Mouse (Mus musculus) frontal cortex, postnatal 25 days (tissue): ENCODE data around the gene Psmg3.

ENCODE experiments used
- DNase-seq, 2 experiments: peaks; one replicate each; pipeline ENCODE4 v3.0.0; 2022; ENCODE audit warnings: low spot score in 2 of 2

Gene Psmg3

GRCm38 (mm10) chr5:139794137-139794536 lies 32.5 kb downstream of the Psmg3 start:
- DNase-seq, result no peak

GRCm38 (mm10) chr5:139793338-139794089 lies 33.2 kb downstream of the Psmg3 start:
- no peak for DNase-seq

DNA sequence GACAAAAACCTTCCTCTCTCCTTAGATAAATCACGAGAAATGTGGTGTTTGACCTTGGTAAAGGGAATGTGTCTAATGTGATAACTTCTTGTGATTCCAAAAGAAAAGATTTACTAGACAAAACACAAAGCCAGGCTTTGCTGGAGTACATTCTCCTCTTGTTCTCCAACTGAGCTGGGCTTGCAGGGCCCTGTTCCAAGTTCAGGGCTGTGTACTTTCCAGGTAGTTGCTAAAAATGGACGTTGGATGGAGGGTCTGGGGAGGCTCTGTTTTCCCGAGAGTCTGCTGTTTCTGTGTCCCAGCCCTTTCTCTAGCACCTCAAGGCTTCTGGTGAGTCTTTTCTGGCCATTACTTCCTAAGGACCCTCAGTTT lies 33.7 kb downstream of the Psmg3 start:
- no peak for DNase-seq

GRCm38 (mm10) chr5:139792159-139792775 lies 34.4 kb downstream of the Psmg3 start:
- DNase-seq, result no peak

- DNase-seq, result peak; percentile 84 to 89
Observed at GRCm38 (mm10) chr5:139791227-139792158, 35.2 kb downstream of the Psmg3 start, which contains the start of gene Mafk. Gene Mafk (plus strand): TSS chr5:139791513.

DNA sequence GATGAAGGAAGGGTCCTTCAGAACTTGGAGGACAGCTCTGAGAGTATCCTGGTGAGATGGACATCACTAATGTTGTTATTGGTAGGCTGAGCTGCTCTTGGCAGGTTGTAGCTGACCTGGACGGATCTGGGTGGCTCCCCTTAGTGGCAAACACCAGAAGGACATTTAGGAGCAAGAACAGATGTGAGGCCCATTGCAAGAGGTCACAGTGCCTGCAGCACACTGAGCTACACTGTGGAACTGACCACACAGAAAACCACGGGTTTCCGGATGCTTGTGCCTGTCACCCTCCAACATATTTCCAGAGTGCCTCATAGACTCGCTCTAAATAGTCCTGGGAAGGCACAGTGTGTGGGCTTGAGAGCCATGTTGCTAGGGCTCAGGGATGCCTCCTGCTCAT lies 37.2 kb downstream of the Psmg3 start:
- DNase-seq, result no peak

DNA sequence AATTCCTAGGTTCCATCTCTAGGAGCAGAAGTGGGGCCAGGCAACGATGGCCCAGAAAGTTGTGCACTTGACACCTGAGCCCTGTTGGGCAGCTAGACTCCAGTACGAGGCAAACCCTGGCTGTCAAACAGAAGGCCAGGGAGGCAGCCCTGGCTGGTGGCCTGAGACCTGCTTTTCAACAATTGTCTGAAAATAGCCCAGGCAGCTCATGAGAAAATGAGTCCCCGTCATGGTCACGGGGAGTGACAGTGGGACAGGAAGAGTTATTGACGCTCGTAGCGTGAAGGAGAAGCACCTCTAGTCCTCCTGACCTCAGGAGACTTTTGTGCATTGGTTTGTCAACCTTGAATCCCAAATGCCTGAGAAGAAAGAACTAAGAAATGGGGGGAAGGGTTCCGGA lies 45.3 kb downstream of the Psmg3 start:
- no peak for DNase-seq

GRCm38 (mm10) chr5:139776966-139777365 lies 49.7 kb downstream of the Psmg3 start:
- DNase-seq, result no peak

DNA sequence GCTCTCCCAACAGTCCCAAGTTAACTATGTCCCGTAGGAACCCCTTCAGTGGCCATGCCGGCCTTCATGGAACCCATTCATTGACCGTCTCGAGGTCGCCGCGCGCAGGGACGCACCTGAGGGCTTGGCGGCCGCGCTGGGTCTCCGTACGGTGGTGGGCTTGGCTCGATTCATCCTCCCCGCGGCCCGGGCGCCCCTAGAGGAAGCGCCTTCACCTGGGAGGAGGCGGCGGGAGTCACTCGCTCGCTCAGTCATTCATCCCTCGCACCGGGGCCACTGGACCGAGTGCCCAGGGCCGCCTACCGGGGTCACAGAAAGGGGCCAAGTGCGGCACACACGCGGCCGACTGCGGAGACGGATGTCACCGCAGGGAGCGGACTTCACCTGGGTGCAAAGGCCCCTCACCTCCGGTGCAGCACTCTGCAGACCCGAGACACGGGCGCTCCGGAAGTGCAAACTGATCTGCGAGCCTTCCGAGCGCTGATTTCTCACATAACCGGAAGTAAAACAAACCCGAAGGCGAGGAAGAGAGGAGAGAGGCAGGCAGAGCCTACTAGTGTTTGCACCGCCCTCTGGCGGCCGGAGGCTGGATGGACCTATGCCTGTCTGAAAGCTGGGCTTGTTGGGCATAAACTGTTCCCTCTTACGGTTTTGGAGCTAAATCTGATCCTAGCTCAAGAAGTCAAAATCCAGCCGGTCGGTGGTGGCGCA lies 51.3 kb downstream of the Psmg3 start, which contains the start of gene Ints1:
Gene Ints1, minus strand, starts transcription at position 459 of the 711 bp plus-strand sequence.
- peak; percentile 96 to 97 for DNase-seq
